Mouse (Mus musculus) bone marrow macrophage, adult 2 months (primary cell): ENCODE measurements around the gene Wnt3a.

Source experiments
- CTCF ChIP-seq: IDR thresholded peaks from 2 replicates; pipeline ENCODE4 v1.5.1; 2012; ENCODE audit warnings: low read depth, mild to moderate bottlenecking, low read length, moderate library complexity
- POLR2A ChIP-seq: IDR thresholded peaks from 2 replicates; pipeline ENCODE4 v1.6.1; 2012; ENCODE audit warnings: mild to moderate bottlenecking, low read depth, low read length, borderline replicate concordance

DNA sequence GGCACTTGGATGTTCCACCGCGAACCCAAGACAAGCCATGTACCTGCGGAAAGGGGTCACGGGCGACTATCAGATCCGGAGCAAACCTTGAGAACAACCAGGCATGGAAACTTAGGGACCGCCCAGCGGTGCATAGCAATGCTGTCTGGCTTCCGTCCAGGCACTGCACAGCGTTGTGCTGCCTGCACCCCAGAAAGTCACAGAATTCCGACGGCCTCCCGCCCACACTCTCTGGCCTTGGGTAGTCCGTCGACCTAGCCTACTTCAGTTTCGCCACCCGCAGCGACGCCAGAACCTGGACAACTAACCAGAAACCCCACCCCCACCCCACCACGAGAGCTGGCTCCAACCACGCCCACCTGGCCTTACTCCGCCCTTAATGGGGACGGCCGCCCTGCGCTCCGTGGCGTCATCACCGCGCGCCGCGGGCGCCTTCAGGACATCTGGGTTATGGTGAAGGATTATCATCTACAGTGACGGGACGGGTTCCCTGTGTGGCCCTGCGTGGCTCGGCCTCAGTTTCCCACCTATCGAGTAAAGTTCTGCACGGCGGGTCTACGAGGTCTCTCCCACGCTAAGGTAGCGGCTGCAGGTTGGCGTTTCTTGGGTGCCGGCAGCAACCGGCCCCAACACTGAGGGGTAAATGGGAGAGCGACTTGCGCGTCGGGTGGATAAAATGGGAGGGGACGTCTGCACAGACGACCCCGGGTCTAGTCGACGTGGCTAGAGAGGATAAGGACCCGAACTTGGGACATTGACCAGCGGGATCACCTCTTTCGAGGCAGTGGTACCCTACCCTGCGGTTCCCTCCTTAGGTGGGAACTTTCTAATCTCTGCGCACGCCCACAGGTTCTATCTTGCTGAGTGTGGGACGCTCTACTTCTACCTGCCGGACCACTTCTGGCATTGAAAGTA, 88.2 kb downstream of the Wnt3a start, which contains the start of gene Mrpl55:
- TF ChIP-seq CTCF (no peak), POLR2A (0 out of 2 replicates have a peak, but pooled peaks have one; percentile 14)
